Mouse (Mus musculus): ENCODE results near the gene Gucy1a1.
"Not testable (repeated sequence)": the region's sequence is repeated elsewhere in the genome, so short reads cannot be mapped to it uniquely, and the experiment has no call there.

Gene Gucy1a1

GRCm38 (mm10) chr3:82145126-82145901, at the start of gene Gucy1a1:
TSS of gene Gucy1a1 (minus strand) at chr3:82145789.
- peak; percentile 52 for DNase-seq (ENCODE audit: extremely low spot score, low spot score)

- no peak for DNase-seq (ENCODE audit: extremely low spot score, low spot score)
Measured at GRCm38 (mm10) chr3:82191559-82192245, 46.1 kb upstream of the Gucy1a1 start.

GRCm38 (mm10) chr3:82185626-82186025, 40.0 kb upstream of the Gucy1a1 start:
- DNase-seq (ENCODE audit: extremely low spot score, low spot score), result no peak

GRCm38 (mm10) chr3:82181500-82181899, 35.9 kb upstream of the Gucy1a1 start:
- DNase-seq (ENCODE audit: extremely low spot score, low spot score), result no peak

- DNase-seq (ENCODE audit: extremely low spot score, low spot score), result no peak
Measured at GRCm38 (mm10) chr3:82180253-82180652, 34.7 kb upstream of the Gucy1a1 start.

- DNase-seq (ENCODE audit: extremely low spot score, low spot score), result no peak
Measured at GRCm38 (mm10) chr3:82175501-82175900, 29.9 kb upstream of the Gucy1a1 start.

- no peak for DNase-seq (ENCODE audit: extremely low spot score, low spot score)
Measured at GRCm38 (mm10) chr3:82167064-82167463, 21.5 kb upstream of the Gucy1a1 start.

- no peak for DNase-seq (ENCODE audit: extremely low spot score, low spot score)
Measured at GRCm38 (mm10) chr3:82165937-82166336, 20.3 kb upstream of the Gucy1a1 start.

GRCm38 (mm10) chr3:82162992-82163391, 17.4 kb upstream of the Gucy1a1 start:
- not testable (repeated sequence) for DNase-seq (ENCODE audit: extremely low spot score, low spot score)

- no peak for DNase-seq (ENCODE audit: extremely low spot score, low spot score)
Measured at GRCm38 (mm10) chr3:82145978-82146377, 389 bp upstream of the Gucy1a1 start.

GRCm38 (mm10) chr3:82144725-82145125, 864 bp downstream of the Gucy1a1 start:
- DNase-seq (ENCODE audit: extremely low spot score, low spot score), result peak; percentile 48

GRCm38 (mm10) chr3:82140781-82141180, 4.8 kb downstream of the Gucy1a1 start:
- no peak for DNase-seq (ENCODE audit: extremely low spot score, low spot score)

- no peak for DNase-seq (ENCODE audit: extremely low spot score, low spot score)
Measured at GRCm38 (mm10) chr3:82138002-82138667, 7.5 kb downstream of the Gucy1a1 start.

GRCm38 (mm10) chr3:82135483-82135882, 10.1 kb downstream of the Gucy1a1 start:
- no peak for DNase-seq (ENCODE audit: extremely low spot score, low spot score)

- no peak for DNase-seq (ENCODE audit: extremely low spot score, low spot score)
Measured at GRCm38 (mm10) chr3:82129258-82129657, 16.3 kb downstream of the Gucy1a1 start.

GRCm38 (mm10) chr3:82124567-82124966, 21.0 kb downstream of the Gucy1a1 start:
- DNase-seq (ENCODE audit: extremely low spot score, low spot score), result no peak

GRCm38 (mm10) chr3:82118916-82119315, 26.7 kb downstream of the Gucy1a1 start:
- no peak for DNase-seq (ENCODE audit: extremely low spot score, low spot score)

- DNase-seq (ENCODE audit: extremely low spot score, low spot score), result no peak
Measured at GRCm38 (mm10) chr3:82112439-82112838, 33.1 kb downstream of the Gucy1a1 start.

- no peak for DNase-seq (ENCODE audit: extremely low spot score, low spot score)
Measured at GRCm38 (mm10) chr3:82111986-82112385, 33.6 kb downstream of the Gucy1a1 start.

GRCm38 (mm10) chr3:82108951-82109350, 36.6 kb downstream of the Gucy1a1 start:
- DNase-seq (ENCODE audit: extremely low spot score, low spot score), result no peak

- DNase-seq (ENCODE audit: extremely low spot score, low spot score), result no peak
Measured at GRCm38 (mm10) chr3:82104229-82104628, 41.4 kb downstream of the Gucy1a1 start.

GRCm38 (mm10) chr3:82099127-82099526, 46.5 kb downstream of the Gucy1a1 start:
- no peak for DNase-seq (ENCODE audit: extremely low spot score, low spot score)

Data from neural tube, embryonic 10.5 days (tissue).